Mouse (Mus musculus) erythroblast, embryonic 14.5 days (primary cell): ENCODE data around the gene Gtdc1. TPM values are rescaled to one million over a fixed set of nuclear protein-coding genes. Genes with fewer than 3 reads are reported as not detected.

ENCODE experiments used
- H3K27me3 ChIP-seq: 2 replicates; pipeline ENCODE4 v1.6.1; 2012; ENCODE audit warnings: inconsistent platforms; ENCODE audit not compliant: control insufficient read depth
- H3K36me3 ChIP-seq: 2 replicates; pipeline ENCODE4 v1.6.1; 2012; ENCODE audit warnings: mild to moderate bottlenecking, inconsistent platforms; ENCODE audit not compliant: control insufficient read depth
- H3K4me1 ChIP-seq: 2 replicates; pipeline ENCODE4 v1.6.1; 2012; ENCODE audit warnings: inconsistent platforms; ENCODE audit not compliant: control insufficient read depth
- H3K4me3 ChIP-seq: replicated peaks from 2 replicates; pipeline ENCODE3; 2012; ENCODE audit warnings: moderate library complexity, mild to moderate bottlenecking, inconsistent platforms
- H3K9me3 ChIP-seq: 2 replicates; pipeline ENCODE4 v1.6.1; 2012; ENCODE audit warnings: low read length, inconsistent platforms, mixed read lengths; ENCODE audit not compliant: control insufficient read depth
- GATA1 ChIP-seq: IDR thresholded peaks from 2 replicates; pipeline ENCODE4 v1.6.1; 2012; ENCODE audit warnings: low read length, inconsistent platforms, mixed read lengths
- TAL1 ChIP-seq: IDR thresholded peaks from 3 replicates; pipeline ENCODE4 v1.6.1; 2012; ENCODE audit warnings: low read length, inconsistent platforms, mixed read lengths
- polyA plus RNA-seq: library from polyadenylated mRNA; stranded (reverse); fragments of >175 nt; gene quantifications from 2 replicates; pipeline ENCODE4 v1.2.3, GENCODE M21; 2012

The Gtdc1 gene
- polyA plus RNA-seq, 1 experiment = 0.21 TPM

DNA sequence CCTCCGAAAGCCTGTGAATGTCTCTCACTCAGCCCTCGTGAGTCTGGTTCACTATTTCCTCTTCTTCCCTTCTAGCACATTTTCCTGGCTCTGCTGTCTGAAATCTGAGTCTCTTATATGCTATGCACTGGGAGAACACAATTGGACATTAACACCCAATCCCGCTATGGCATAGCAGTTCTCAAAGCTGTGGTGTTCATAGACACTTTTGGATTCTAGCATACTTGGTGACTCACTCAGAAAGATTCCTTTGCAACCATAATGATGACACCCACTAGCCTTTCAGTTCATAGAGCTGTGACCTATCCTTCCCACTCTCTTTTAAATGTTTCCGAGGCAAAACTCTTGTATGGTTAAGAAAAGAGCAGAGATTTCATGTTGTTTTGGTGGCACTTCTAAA, 33.7 kb upstream of the Gtdc1 start:
- no peak for TF ChIP-seq TAL1
- TF ChIP-seq GATA1 = no peak
- Histone ChIP-seq H3K4me1 (peaks cover 13% of the 10 kb centered on the region), H3K9me3 (no peaks in the 10 kb centered on the region), H3K4me3 (no peak overlapping the region), H3K36me3 (no peaks in the 10 kb centered on the region), H3K27me3 (no peaks in the 10 kb centered on the region)

DNA sequence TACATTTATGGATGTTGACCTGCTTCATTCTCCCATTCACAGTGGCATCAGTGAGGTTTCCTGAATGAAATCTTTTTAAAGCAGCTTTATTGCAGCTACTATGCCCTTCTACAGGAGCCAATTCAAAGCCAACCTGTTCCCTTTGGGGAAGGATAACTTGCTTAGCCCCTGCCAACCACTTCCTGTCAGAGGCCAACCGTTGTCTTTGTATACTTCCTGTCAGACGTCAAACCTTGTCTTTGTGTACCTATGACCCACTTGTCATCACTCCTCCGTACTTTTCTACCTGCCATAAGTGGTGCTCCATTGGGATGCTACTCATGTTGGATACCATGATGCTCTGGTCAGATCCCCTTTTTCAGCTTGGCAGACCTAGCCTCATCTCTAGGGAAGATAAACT, 33.1 kb upstream of the Gtdc1 start:
- no peaks in the 10 kb centered on the region for H3K27me3 ChIP-seq
- no peaks in the 10 kb centered on the region for H3K36me3 ChIP-seq
- no peak overlapping the region for H3K4me3 ChIP-seq
- no peak for TF ChIP-seq TAL1
- no peak for TF ChIP-seq GATA1
- H3K9me3 ChIP-seq = no peaks in the 10 kb centered on the region
- peaks cover 19% of the 10 kb centered on the region for H3K4me1 ChIP-seq

DNA sequence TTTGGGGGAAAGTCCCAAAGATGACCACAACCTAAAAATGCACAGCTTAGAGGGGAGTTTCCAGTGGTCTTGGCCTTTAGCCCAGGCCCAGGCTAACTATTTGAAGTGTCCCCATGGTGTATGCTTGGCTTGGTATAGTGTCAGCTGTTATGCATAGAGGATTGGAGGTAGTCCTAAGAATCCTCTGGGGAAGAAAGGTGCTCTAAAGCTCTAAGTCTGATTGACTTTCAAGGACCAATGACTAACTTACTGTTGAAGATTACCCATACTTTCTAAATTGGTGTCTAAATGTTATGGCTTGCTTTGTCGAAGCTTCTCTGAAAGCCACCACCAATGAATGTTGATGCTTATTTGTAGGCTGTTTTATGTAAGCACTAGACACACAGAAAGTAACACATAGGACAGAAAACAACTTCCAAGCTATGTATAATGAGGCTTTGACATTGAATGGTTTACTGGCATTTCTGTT, 29.9 kb upstream of the Gtdc1 start:
- H3K36me3 ChIP-seq = no peaks in the 10 kb centered on the region
- H3K4me1 ChIP-seq = peaks cover 41% of the 10 kb centered on the region
- no peaks in the 10 kb centered on the region for H3K27me3 ChIP-seq
- no peak overlapping the region for H3K4me3 ChIP-seq
- no peak for TF ChIP-seq GATA1
- TF ChIP-seq TAL1 = no peak
- H3K9me3 ChIP-seq = no peaks in the 10 kb centered on the region

DNA sequence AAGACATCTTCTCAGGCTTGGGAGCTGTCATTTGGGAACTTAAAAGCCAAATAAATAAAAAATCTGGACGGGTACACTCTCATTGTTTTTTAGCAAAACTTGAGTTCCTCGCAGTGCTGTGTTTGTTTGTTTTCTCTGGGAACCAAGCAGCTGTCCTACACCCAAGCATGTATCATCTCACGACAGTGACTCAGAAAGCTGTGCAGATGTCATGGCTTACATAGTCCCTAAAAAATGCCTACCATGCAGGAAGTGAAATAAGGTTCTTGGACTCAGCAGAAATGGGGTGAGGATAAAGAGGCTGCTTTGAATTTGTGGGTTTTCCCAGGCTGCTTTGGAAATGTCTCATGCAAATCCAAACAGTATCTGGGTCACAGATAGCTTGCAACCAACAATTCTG, 28.8 kb upstream of the Gtdc1 start:
- no peaks in the 10 kb centered on the region for H3K9me3 ChIP-seq
- H3K4me3 ChIP-seq = no peak overlapping the region
- no peaks in the 10 kb centered on the region for H3K27me3 ChIP-seq
- TF ChIP-seq GATA1 = no peak
- TF ChIP-seq TAL1 = no peak
- H3K36me3 ChIP-seq = no peaks in the 10 kb centered on the region
- H3K4me1 ChIP-seq = peaks cover 46% of the 10 kb centered on the region

DNA sequence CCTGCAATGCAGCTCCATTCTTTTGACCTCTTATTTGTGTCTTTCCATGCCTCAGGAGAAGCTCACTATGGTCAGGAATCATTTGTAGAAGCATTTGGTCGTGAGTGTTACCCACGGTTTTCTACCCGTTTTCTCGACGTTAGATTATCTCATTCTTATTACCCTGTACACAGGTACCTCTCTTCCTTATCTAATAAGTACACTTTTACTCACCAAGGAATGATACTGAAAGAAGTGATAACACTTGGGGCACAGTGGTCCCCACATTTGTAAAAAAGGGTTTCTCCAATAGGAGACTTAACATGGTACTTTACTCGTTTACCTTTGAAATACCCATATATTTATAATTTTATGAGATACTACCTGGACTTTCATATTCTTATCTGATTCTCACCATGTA, 28.0 kb upstream of the Gtdc1 start:
- Histone ChIP-seq H3K4me3 (no peak overlapping the region), H3K9me3 (no peaks in the 10 kb centered on the region), H3K4me1 (peaks cover 46% of the 10 kb centered on the region), H3K27me3 (no peaks in the 10 kb centered on the region), H3K36me3 (no peaks in the 10 kb centered on the region)
- TF ChIP-seq TAL1 (no peak), GATA1 (no peak)

DNA sequence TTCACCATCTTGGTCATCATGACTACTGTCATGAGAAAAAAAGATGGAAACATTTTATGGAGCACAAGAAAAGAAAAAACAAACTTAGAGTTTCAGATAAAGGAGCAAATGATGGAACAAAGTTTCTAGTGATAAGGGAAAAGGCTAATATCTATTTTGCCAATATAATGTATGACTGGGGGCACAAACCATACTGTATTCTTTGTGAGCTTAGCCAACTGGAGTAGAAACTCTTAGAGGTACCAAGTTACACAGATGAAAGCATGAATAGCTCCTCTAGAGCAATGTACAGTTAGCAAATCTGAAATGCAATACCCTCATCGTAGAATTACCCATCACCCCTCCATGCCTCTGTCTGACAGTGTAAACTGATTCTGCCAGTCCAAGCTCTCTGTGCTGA, 26.7 kb upstream of the Gtdc1 start:
- TF ChIP-seq TAL1 (no peak), GATA1 (no peak)
- Histone ChIP-seq H3K27me3 (no peaks in the 10 kb centered on the region), H3K4me1 (peaks cover 46% of the 10 kb centered on the region)

DNA sequence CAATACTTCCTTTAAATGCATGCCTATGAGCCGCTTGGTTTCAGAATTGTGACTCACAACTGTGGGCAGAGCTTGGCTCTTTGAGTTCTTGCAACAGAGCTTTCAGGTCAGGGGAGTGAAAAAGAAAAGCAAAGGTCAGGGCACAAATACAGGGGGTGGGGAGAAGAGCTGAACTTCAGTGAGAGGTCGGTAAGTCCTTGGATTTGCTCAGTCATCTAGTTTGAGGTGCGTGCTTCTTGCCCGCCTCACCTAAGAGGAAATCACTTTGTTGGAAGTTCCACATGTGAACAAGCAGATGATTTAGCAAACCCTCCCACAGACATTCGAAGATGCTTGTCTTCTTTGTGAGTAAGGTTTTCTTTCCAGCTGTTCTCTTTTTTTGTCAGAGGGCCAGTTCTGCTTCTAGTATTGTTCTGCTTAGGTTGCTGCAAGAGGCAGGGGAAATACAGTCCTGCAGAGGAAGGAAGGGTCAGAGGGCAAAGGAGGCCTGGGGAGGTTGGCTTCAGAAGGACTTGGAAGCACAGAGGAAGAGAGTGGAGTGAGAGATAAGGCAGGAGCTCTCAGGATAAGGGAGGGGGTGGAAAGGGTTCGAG, 25.5 kb upstream of the Gtdc1 start:
- Histone ChIP-seq H3K4me3 (no peak overlapping the region), H3K27me3 (no peaks in the 10 kb centered on the region), H3K36me3 (no peaks in the 10 kb centered on the region), H3K4me1 (peaks cover 46% of the 10 kb centered on the region), H3K9me3 (no peaks in the 10 kb centered on the region)
- TF ChIP-seq GATA1 (no peak; the same call in 1 of the 2 replicates), TAL1 (no peak)

More for the DNA sequence above, 26.7 kb upstream of the Gtdc1 start:
- Histone ChIP-seq H3K36me3 (no peaks in the 10 kb centered on the region), H3K4me3 (no peak overlapping the region), H3K9me3 (no peaks in the 10 kb centered on the region)

DNA sequence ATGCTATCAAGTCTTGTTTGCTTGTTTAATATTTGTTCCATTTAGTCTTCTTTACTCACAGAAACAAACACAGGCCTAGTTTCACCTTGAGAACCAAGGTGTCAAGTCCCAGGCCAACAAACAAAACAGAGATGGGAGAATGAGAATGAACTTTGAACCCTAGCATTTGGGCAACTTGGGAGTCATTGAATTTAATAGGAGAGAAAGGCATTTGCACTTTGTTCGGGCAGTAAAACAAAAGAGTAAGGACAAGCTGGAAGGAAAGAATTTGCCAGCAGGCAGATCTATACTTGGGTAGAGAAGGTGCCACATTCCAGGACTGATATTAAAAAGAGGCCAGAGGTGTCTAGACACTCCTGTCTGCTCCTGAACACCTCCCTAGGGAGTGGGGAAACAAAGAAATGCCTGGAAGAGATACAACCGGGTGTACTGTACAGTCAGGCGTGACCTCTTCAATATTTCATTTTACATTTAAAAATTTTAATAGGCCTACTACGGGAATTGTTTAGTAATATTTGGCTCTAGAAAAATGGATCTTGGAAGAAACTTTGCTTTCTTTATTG, 24.3 kb upstream of the Gtdc1 start:
- no peaks in the 10 kb centered on the region for H3K36me3 ChIP-seq
- H3K27me3 ChIP-seq = no peaks in the 10 kb centered on the region
- H3K4me3 ChIP-seq = no peak overlapping the region
- peaks cover 46% of the 10 kb centered on the region for H3K4me1 ChIP-seq
- H3K9me3 ChIP-seq = no peaks in the 10 kb centered on the region
- TF ChIP-seq TAL1 = no peak
- TF ChIP-seq GATA1 = no peak

DNA sequence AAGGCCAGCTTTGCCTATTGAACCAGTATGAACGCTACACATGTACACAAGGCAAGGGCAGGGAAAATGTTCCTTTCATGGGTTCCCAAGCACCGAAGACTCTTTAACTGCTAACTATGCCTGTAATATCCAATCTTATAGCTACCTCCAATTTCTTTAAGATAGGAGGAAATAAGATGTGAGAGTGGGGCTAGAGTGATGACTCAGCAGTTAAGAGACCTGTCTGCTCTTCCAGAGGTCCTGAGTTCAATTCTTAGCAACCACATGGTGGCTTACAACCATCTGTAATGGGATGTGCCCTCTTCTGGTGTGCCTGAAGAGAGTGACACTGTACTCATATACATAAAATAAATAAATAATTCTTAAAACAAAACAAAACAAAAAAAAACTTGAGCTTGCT, 17.2 kb upstream of the Gtdc1 start:
- H3K4me1 ChIP-seq = peaks cover 3% of the 10 kb centered on the region
- TF ChIP-seq GATA1 (no peak), TAL1 (no peak)
- H3K36me3 ChIP-seq = no peaks in the 10 kb centered on the region
- no peaks in the 10 kb centered on the region for H3K27me3 ChIP-seq
- no peak overlapping the region for H3K4me3 ChIP-seq
- no peaks in the 10 kb centered on the region for H3K9me3 ChIP-seq
